Mouse (Mus musculus): Measurements from ENCODE around the gene Shisa8.

Gene Shisa8

GRCm38 (mm10) chr15:82206365-82207104 is 6.1 kb downstream of the Shisa8 start:
- DNase-seq (ENCODE audit: inconsistent age in 2 of 2, low spot score in 1 of 2), result peak; percentile 26 to 68

GRCm38 (mm10) chr15:82204680-82205371 is 7.8 kb downstream of the Shisa8 start:
- no peak for DNase-seq (ENCODE audit: inconsistent age in 2 of 2, low spot score in 1 of 2)

- no peak for DNase-seq (ENCODE audit: inconsistent age in 2 of 2, low spot score in 1 of 2)
Measured at GRCm38 (mm10) chr15:82203611-82204351, 8.8 kb downstream of the Shisa8 start.

GRCm38 (mm10) chr15:82203090-82203489 is 9.5 kb downstream of the Shisa8 start:
- no peak for DNase-seq (ENCODE audit: inconsistent age in 2 of 2, low spot score in 1 of 2)

- DNase-seq (ENCODE audit: inconsistent age in 2 of 2, low spot score in 1 of 2), result no peak
Measured at GRCm38 (mm10) chr15:82202086-82202485, 10.5 kb downstream of the Shisa8 start.

- no peak for DNase-seq (ENCODE audit: inconsistent age in 2 of 2, low spot score in 1 of 2)
Measured at GRCm38 (mm10) chr15:82199546-82199945, 13.1 kb downstream of the Shisa8 start.

- DNase-seq (ENCODE audit: inconsistent age in 2 of 2, low spot score in 1 of 2), result no peak
Measured at GRCm38 (mm10) chr15:82198342-82198741, 14.3 kb downstream of the Shisa8 start.

- no peak for DNase-seq (ENCODE audit: inconsistent age in 2 of 2, low spot score in 1 of 2)
Measured at GRCm38 (mm10) chr15:82197937-82198336, 14.7 kb downstream of the Shisa8 start.

GRCm38 (mm10) chr15:82197246-82197750 is 15.3 kb downstream of the Shisa8 start:
- no peak for DNase-seq (ENCODE audit: inconsistent age in 2 of 2, low spot score in 1 of 2)

GRCm38 (mm10) chr15:82196300-82196699 is 16.3 kb downstream of the Shisa8 start:
- DNase-seq (ENCODE audit: inconsistent age in 2 of 2, low spot score in 1 of 2), result no peak

- DNase-seq (ENCODE audit: inconsistent age in 2 of 2, low spot score in 1 of 2), result no peak
Measured at GRCm38 (mm10) chr15:82192617-82193016, 20.0 kb downstream of the Shisa8 start.

- DNase-seq (ENCODE audit: inconsistent age in 2 of 2, low spot score in 1 of 2), result peak in 1 of 2 experiments; percentile 64
Measured at GRCm38 (mm10) chr15:82188481-82189240, 24.0 kb downstream of the Shisa8 start.

GRCm38 (mm10) chr15:82187924-82188323 is 24.7 kb downstream of the Shisa8 start:
- DNase-seq (ENCODE audit: inconsistent age in 2 of 2, low spot score in 1 of 2), result no peak

GRCm38 (mm10) chr15:82187401-82187800 is 25.2 kb downstream of the Shisa8 start:
- DNase-seq (ENCODE audit: inconsistent age in 2 of 2, low spot score in 1 of 2), result no peak

GRCm38 (mm10) chr15:82186931-82187330 is 25.7 kb downstream of the Shisa8 start:
- no peak for DNase-seq (ENCODE audit: inconsistent age in 2 of 2, low spot score in 1 of 2)

GRCm38 (mm10) chr15:82186131-82186530 is 26.5 kb downstream of the Shisa8 start:
- no peak for DNase-seq (ENCODE audit: inconsistent age in 2 of 2, low spot score in 1 of 2)

GRCm38 (mm10) chr15:82185062-82185783 is 27.4 kb downstream of the Shisa8 start:
- DNase-seq (ENCODE audit: inconsistent age in 2 of 2, low spot score in 1 of 2), result no peak

GRCm38 (mm10) chr15:82184656-82185055 is 28.0 kb downstream of the Shisa8 start:
- DNase-seq (ENCODE audit: inconsistent age in 2 of 2, low spot score in 1 of 2), result no peak

GRCm38 (mm10) chr15:82184183-82184582 is 28.4 kb downstream of the Shisa8 start:
- no peak for DNase-seq (ENCODE audit: inconsistent age in 2 of 2, low spot score in 1 of 2)

GRCm38 (mm10) chr15:82183596-82183995 is 29.0 kb downstream of the Shisa8 start:
- no peak for DNase-seq (ENCODE audit: inconsistent age in 2 of 2, low spot score in 1 of 2)
